Mouse (Mus musculus) common myeloid progenitor, adult 5-6 weeks (primary cell): Measurements from ENCODE around the gene Gm5148. TPM values are rescaled to one million over a fixed set of nuclear protein-coding genes. Genes with fewer than 3 reads are reported as not detected.

Experiments
- total RNA-seq: library from RNA; stranded (forward); fragments of 200-1000, 187-1606 nt; gene quantifications from 2 replicates; pipeline ENCODE4 v1.2.3, GENCODE M21; 2017

Gene Gm5148
- total RNA-seq, 1 experiment from 2014 or later = 54.4 TPM

Other genes with a start within 250 kb of the Gm5148 start
- 4.5 and 4.8 TPM in 2 replicates for gene Spry1, start 84.5 kb downstream of the Gm5148 start, total RNA-seq